Mouse (Mus musculus): ENCODE data around the gene Nenf. TPM values are rescaled to one million over a fixed set of nuclear protein-coding genes. Genes with fewer than 3 reads are reported as not detected.
A peak's percentile ranks its signal among the peaks of the same experiment; 100 is the strongest.

Gene Nenf
- total and polyA plus RNA-seq, 2 experiments from 2014 or later: 170 to 189 TPM

DNA sequence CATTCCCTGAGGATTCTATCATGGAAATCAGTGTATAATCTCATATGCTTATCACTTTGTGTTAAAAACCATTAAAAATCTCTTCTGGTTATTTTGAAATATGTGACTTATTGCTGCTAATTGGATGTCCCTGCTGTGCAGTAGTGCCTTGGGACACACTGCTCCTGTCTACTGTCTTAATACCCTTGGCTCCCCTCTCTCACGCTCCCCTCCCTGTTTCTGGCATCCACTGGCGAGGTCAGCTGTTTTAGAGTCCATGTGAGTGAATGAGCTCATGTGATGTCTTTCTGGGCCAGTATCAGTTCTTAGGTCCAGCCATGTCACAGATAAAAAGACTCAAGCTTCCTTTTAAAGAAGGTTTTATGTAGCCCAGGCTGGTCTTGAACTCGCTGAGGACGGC, 12.4 kb upstream of the Nenf start:
- Histone ChIP-seq H3K36me3 (ENCODE audit: insufficient read depth) (peaks cover 24% of the 10 kb centered on the region), H3K4me2 (ENCODE audit: low read depth) (no peak overlapping the region), H3K4me3 (ENCODE audit: low read depth, low read length) (no peak overlapping the region), H3K27me3 (ENCODE audit: insufficient read depth, low read length) (no peaks in the 10 kb centered on the region), H3K9me3 (ENCODE audit: low read length) (no peaks in the 10 kb centered on the region), H3K27ac (ENCODE audit: low read depth, low read length) (no peak overlapping the region), H3K4me1 (ENCODE audit: insufficient read depth) (peaks cover 20% of the 10 kb centered on the region), H3K9ac (no peak overlapping the region)
- TF ChIP-seq CTCF (IDR thresholded peaks at IDR 0.05; ENCODE audit: low read depth): no peak
- ATAC-seq (no peak), DNase-seq (no peak)
- 89% methylated on average over 4 of the region's 4 CpGs for WGBS

DNA sequence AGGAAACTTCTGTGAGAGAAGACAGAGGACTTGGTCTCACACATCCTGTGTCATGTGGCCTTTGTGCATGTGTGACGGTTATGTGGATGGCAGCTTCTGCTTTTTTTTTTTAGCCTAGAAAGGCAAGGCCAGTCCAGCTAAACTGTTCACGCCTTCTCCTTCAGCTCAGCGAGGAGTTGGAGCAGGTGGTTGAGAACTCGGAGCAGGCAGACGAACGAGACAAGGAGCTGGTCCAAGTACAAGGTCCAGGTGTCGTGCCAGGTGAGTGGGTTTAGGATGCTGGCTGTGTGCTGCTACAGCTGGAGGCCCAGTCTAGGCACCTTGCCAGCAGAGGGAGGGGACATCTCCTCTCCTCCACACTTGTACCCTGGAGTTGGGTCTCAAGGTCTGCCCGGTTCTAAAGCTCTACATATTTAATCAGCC, 10.0 kb upstream of the Nenf start:
- Histone ChIP-seq H3K27me3 (ENCODE audit: insufficient read depth, low read length) (no peaks in the 10 kb centered on the region), H3K27ac (ENCODE audit: low read depth, low read length) (no peak overlapping the region), H3K4me2 (ENCODE audit: low read depth) (peak overlapping the region; percentile 86), H3K9ac (no peak overlapping the region), H3K36me3 (ENCODE audit: insufficient read depth) (peaks cover 10% of the 10 kb centered on the region), H3K4me3 (ENCODE audit: low read depth, low read length) (no peak overlapping the region), H3K4me1 (ENCODE audit: insufficient read depth) (peaks cover 20% of the 10 kb centered on the region), H3K9me3 (ENCODE audit: low read length) (no peaks in the 10 kb centered on the region)
- DNase-seq: no peak
- no peak for TF ChIP-seq CTCF (IDR thresholded peaks at IDR 0.05; ENCODE audit: low read depth)
- no peak for ATAC-seq
- WGBS: 50% methylated on average over 8 of the region's 8 CpGs

DNA sequence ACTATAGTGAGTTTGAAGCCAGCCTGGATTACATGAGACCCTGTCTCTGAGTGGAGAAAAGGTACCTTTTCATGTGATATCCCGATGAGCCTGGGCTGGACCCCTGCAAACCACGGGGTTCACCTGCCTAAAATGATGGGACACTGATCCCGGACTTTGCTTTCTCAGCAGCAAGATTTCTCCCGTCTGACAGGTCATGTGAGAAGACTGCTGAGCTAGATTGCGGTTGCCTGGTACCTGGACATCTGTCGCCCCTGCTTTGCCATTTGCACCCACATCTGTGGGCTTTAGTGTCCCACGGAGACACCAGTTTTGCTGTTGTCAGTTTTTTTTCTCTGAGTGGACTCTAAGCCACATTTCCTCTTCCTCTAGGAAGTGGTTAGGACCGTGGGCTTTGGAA, 9.3 kb upstream of the Nenf start:
- WGBS: 71% methylated on average over 8 of the region's 8 CpGs

DNA sequence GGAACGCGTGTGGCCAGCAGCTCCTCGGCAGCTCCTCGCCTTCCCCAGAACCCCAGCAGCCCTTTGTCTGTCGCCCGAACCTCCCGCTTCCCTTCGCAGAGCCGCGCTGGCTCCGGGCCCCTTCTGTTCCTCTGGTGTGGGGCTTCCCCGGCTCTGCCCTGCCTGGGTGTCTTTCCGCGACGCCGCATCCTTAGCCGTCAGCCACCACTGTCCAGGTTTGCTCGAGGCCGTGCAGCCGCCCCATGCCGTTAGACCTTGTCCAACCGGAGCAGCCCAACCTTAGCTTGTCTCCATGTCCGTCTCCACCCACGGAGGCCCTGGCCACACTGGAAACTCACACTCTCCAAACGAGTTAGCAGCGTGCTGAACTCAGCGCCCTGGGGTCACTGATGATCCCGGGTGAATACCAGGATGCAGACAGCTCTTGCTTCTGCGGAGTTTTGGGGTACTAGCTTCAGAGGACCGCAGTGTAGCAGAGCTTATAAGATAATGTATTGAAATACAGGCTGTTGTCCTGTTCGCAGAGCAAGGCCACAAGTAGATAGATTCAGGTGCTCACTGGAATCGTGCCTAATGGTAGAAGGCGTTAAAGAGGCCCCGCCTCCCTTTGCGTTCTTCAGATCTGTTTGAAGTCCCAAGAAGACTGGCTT, 8.4 kb upstream of the Nenf start:
- under 1% methylated on average over 35 of the region's 35 CpGs for WGBS
- no peaks in the 10 kb centered on the region for H3K9me3 ChIP-seq (ENCODE audit: low read length)
- peak overlapping the region; percentile 86 for H3K4me2 ChIP-seq (ENCODE audit: low read depth)
- H3K27me3 ChIP-seq (ENCODE audit: insufficient read depth, low read length): no peaks in the 10 kb centered on the region
- ATAC-seq (peak; percentile 72), DNase-seq (no peak)
- peaks cover 20% of the 10 kb centered on the region for H3K4me1 ChIP-seq (ENCODE audit: insufficient read depth)
- peak overlapping the region; percentile 95 for H3K9ac ChIP-seq
- H3K4me3 ChIP-seq (ENCODE audit: low read depth, low read length): peak overlapping the region; percentile 91
- no peak for TF ChIP-seq CTCF (IDR thresholded peaks at IDR 0.05; ENCODE audit: low read depth)
- peak overlapping the region; percentile 95 for H3K27ac ChIP-seq (ENCODE audit: low read depth, low read length)
- peaks cover 3% of the 10 kb centered on the region; the same call in 1 of the 2 replicates for H3K36me3 ChIP-seq (ENCODE audit: insufficient read depth)

More for the DNA sequence above, 9.3 kb upstream of the Nenf start:
- H3K9me3 ChIP-seq (ENCODE audit: low read length): no peaks in the 10 kb centered on the region
- no peaks in the 10 kb centered on the region for H3K27me3 ChIP-seq (ENCODE audit: insufficient read depth, low read length)
- H3K36me3 ChIP-seq (ENCODE audit: insufficient read depth): peaks cover 8% of the 10 kb centered on the region; the same call in 1 of the 2 replicates
- ATAC-seq (no peak), DNase-seq (no peak)
- peak overlapping the region; percentile 91 for H3K4me3 ChIP-seq (ENCODE audit: low read depth, low read length)
- H3K4me1 ChIP-seq (ENCODE audit: insufficient read depth): peaks cover 20% of the 10 kb centered on the region
- no peak overlapping the region for H3K27ac ChIP-seq (ENCODE audit: low read depth, low read length)
- no peak for TF ChIP-seq CTCF (IDR thresholded peaks at IDR 0.05; ENCODE audit: low read depth)
- H3K4me2 ChIP-seq (ENCODE audit: low read depth): peak overlapping the region; percentile 86
- no peak overlapping the region for H3K9ac ChIP-seq

DNA sequence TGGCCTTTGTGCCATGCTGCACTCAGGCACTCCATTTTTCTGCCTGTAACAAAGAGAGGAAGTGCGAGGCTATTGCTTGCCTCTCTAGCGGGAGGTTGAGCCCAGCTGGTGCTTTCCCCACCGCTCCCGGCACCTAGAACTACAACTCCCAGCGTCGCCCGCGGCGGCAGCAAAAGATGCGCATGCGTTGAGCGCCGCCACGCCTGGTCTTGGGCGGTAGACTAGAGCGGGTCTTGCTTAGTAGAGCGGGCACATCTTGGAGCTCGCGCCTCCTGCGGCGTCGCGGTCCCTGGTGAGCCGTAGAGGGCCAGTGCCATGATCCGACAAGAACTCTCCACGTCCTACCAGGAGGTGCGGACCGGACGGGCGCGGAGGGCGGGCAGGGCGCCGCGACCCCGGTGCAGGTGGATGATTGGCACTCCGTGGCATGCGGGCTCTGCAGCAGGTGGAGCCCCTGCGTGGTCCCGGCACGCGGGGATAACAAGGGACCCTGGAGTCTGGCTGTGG, 7.8 kb upstream of the Nenf start, which contains the start of gene Tmem206:
TSS of gene Tmem206 (plus strand) at position 187 of the 507 bp plus-strand sequence.
- H3K27ac ChIP-seq (ENCODE audit: low read depth, low read length): peak within 1 kb of the TSS; percentile 95
- 2% methylated on average over 42 of the region's 42 CpGs for WGBS

DNA sequence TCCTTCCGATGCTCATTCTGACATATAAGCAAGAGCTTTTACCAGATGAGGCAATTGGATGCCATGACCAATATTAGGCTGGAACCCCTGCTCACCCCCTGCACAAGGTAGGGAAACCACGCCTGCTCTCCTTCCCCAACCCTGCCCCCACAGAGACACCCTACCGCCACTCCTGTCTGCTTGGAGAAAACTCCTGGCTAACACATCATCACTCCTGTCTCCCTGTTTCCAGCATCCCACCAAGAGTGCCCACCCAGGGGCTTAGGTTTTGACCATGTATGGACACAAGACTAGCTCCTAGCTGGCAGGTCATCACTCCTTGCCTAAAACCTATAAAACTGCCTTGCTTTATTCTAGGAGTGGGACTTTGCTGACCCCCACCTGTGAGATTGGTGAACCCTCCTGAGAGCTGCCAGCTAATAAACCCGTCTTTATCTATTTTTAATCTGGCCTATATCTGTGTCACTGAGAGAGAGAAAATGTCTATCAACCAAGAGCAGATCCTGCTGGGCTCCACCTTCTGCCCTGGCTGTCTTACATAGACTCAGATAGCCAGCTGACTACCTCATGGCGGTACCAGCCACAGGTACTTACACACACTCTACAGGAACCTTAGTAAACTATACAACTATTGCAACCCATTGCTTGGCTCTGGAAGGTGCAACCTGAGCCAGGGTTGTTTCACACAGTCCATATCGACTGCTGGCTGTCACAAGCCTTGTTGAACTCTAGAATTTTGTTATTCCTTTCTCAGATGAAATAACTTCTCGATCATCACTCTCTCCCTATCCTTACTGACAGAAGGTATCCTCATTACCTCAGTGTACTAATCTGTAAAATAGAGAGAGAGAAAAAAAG, 7.0 kb upstream of the Nenf start:
- Histone ChIP-seq H3K9me3 (ENCODE audit: low read length) (no peaks in the 10 kb centered on the region), H3K36me3 (ENCODE audit: insufficient read depth) (no peaks in the 10 kb centered on the region), H3K4me1 (ENCODE audit: insufficient read depth) (peaks cover 20% of the 10 kb centered on the region), H3K9ac (peak overlapping the region; percentile 95), H3K4me2 (ENCODE audit: low read depth) (peak overlapping the region; percentile 86), H3K27me3 (ENCODE audit: insufficient read depth, low read length) (no peaks in the 10 kb centered on the region), H3K27ac (ENCODE audit: low read depth, low read length) (peak overlapping the region; percentile 95), H3K4me3 (ENCODE audit: low read depth, low read length) (peak overlapping the region; percentile 91; the same call in 1 of the 2 replicates)
- TF ChIP-seq CTCF (IDR thresholded peaks at IDR 0.05; ENCODE audit: low read depth): no peak
- 86% methylated on average over 7 of the region's 7 CpGs for WGBS
- DNase-seq (no peak), ATAC-seq (no peak)

More for the DNA sequence above, 7.8 kb upstream of the Nenf start, which contains the start of gene Tmem206:
- peak; percentile 99 for DNase-seq
- peaks cover 2% of the 10 kb centered on the region; the same call in 1 of the 2 replicates for H3K36me3 ChIP-seq (ENCODE audit: insufficient read depth)
- H3K4me3 ChIP-seq (ENCODE audit: low read depth, low read length): peak within 1 kb of the TSS; percentile 91
- H3K4me1 ChIP-seq (ENCODE audit: insufficient read depth): peaks cover 20% of the 10 kb centered on the region
- peak within 1 kb of the TSS; percentile 86 for H3K4me2 ChIP-seq (ENCODE audit: low read depth)
- no peaks in the 10 kb centered on the region for H3K9me3 ChIP-seq (ENCODE audit: low read length)
- no peaks in the 10 kb centered on the region for H3K27me3 ChIP-seq (ENCODE audit: insufficient read depth, low read length)
- peak; percentile 99 for ATAC-seq
- H3K9ac ChIP-seq: peak within 1 kb of the TSS; percentile 95
- peak; percentile 50 for TF ChIP-seq CTCF (IDR thresholded peaks at IDR 0.05; ENCODE audit: low read depth)

Measured in forebrain, postnatal 0 days (tissue).